Mouse (Mus musculus): Measurements from ENCODE around the gene Iqcm. TPM values are rescaled to one million over a fixed set of nuclear protein-coding genes. Genes with fewer than 3 reads are reported as not detected.

Gene Iqcm
- total RNA-seq, 1 experiment, result not detected

DNA sequence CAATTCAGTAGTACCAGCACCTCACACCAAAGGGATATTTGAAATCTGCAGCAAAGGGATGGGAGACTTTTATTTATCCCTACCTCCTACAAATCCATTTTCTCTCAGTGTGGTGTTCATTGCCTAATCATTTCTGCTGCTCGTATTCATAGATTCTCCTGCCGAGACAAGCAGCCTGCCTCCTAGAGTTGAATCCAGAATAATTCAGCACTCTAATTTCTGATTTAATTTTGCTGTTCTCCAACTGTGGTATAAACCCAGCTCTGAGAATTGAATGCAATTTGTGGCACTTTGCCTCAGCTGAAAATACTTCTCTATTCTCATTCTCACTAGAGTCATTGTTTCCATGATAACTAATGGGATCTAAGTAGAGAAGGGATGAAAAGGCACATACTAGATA lies 386.8 kb downstream of the Iqcm start:
- Histone ChIP-seq H3K9me3 (ENCODE audit: control insufficient read depth, insufficient read depth, low read depth, low read length) (no peaks in the 10 kb centered on the region), H3K27ac (ENCODE audit: insufficient read depth, low read depth, low read length, poor library complexity, severe bottlenecking) (no peak overlapping the region), H3K9ac (ENCODE audit: insufficient read depth, low read depth, low read length, poor library complexity, severe bottlenecking) (no peak overlapping the region), H3K4me1 (ENCODE audit: control insufficient read depth in 2 of 2, insufficient read depth in 2 of 2, low read length in 2 of 2, poor library complexity in 1 of 2) (no peaks in the 10 kb centered on the region), H3K4me3 (ENCODE audit: insufficient read depth in 1 of 2, low read depth in 1 of 2, low read length in 2 of 2, poor library complexity in 1 of 2, severe bottlenecking in 1 of 2) (no peak overlapping the region), H3K36me3 (ENCODE audit: control insufficient read depth, insufficient read depth, low read length, poor library complexity, severe bottlenecking) (no peaks in the 10 kb centered on the region)
- in situ Hi-C loops (cut with MboI; ENCODE audit: low sequenced_read_pairs in 2 of 2, unreplicated experiment in 2 of 2), result no loop called here
- no peak for DNase-seq (ENCODE audit: low read depth, low spot score)
- TF ChIP-seq HCFC1 (IDR thresholded peaks at IDR 0.05; ENCODE audit: borderline replicate concordance, insufficient read depth, low read length) (no peak), MAFK (IDR thresholded peaks at IDR 0.05; ENCODE audit: insufficient read depth, low read depth, low read length) (no peak), CHD2 (IDR thresholded peaks at IDR 0.05; ENCODE audit: low read depth, low read length) (no peak), ZNF384 (IDR thresholded peaks at IDR 0.05; ENCODE audit: low read depth, low read length) (no peak), ZC3H11A (IDR thresholded peaks at IDR 0.05; ENCODE audit: borderline replicate concordance, low read depth, low read length) (no peak)

DNA sequence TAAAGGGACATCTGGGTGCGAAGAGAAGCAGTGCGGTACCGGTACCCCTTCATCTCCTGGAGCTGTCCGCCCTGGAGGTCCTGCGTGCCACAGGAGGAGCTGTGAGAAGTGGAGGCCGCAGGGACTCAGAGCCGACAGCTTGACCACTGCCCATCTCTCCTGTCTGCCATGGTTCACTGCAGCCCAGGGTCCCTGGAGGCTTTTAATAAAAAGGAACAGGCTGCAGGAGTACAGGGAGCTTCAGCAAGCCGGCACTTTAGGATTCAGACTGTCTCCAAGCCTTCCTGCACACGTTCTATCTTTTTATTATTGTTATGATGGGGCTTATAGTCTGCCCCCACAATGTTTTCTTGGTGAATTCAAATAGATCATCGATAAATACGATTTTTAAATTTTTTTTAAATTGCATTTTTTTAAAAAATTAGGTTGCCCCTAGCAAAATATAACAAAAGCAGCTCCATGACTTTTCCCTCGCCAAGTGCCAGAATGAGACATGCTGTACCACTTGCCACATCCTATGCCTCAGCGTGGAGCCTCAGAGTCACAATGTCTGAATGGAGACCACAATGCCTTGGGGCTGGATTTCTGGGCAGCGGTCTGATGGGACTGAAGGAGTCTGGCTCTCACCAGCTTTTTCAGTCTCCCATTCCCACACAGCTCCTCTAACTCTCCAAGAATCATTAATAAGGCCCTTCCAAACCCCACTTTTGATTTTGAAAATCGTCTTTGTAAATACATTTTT lies 469.3 kb downstream of the Iqcm start:
- Histone ChIP-seq H3K36me3 (ENCODE audit: control insufficient read depth, insufficient read depth, low read length, poor library complexity, severe bottlenecking) (no peaks in the 10 kb centered on the region), H3K9ac (ENCODE audit: insufficient read depth, low read depth, low read length, poor library complexity, severe bottlenecking) (no peak overlapping the region), H3K27ac (ENCODE audit: insufficient read depth, low read depth, low read length, poor library complexity, severe bottlenecking) (no peak overlapping the region), H3K4me1 (ENCODE audit: control insufficient read depth in 2 of 2, insufficient read depth in 2 of 2, low read length in 2 of 2, poor library complexity in 1 of 2) (no peaks in the 10 kb centered on the region), H3K4me3 (ENCODE audit: insufficient read depth in 1 of 2, low read depth in 1 of 2, low read length in 2 of 2, poor library complexity in 1 of 2, severe bottlenecking in 1 of 2) (no peak overlapping the region), H3K9me3 (ENCODE audit: control insufficient read depth, insufficient read depth, low read depth, low read length) (no peaks in the 10 kb centered on the region)
- no peak for DNase-seq (ENCODE audit: low read depth, low spot score)
- TF ChIP-seq ZC3H11A (IDR thresholded peaks at IDR 0.05; ENCODE audit: borderline replicate concordance, low read depth, low read length), result no peak
- no peak for TF ChIP-seq CHD2 (IDR thresholded peaks at IDR 0.05; ENCODE audit: low read depth, low read length)
- TF ChIP-seq MAFK (IDR thresholded peaks at IDR 0.05; ENCODE audit: insufficient read depth, low read depth, low read length), result no peak
- no peak for TF ChIP-seq ZNF384 (IDR thresholded peaks at IDR 0.05; ENCODE audit: low read depth, low read length)
- no peak for TF ChIP-seq HCFC1 (IDR thresholded peaks at IDR 0.05; ENCODE audit: borderline replicate concordance, insufficient read depth, low read length)
- in situ Hi-C loops (cut with MboI; ENCODE audit: low sequenced_read_pairs in 2 of 2, unreplicated experiment in 2 of 2), result no loop called here

GRCm38 (mm10) chr8:75949166-75949565 lies 500.7 kb downstream of the Iqcm start:
- no peak for TF ChIP-seq ZNF384 (IDR thresholded peaks at IDR 0.05; ENCODE audit: low read depth, low read length)
- TF ChIP-seq MAFK (IDR thresholded peaks at IDR 0.05; ENCODE audit: insufficient read depth, low read depth, low read length), result no peak
- no peak for TF ChIP-seq ZC3H11A (IDR thresholded peaks at IDR 0.05; ENCODE audit: borderline replicate concordance, low read depth, low read length)
- no peak for TF ChIP-seq HCFC1 (IDR thresholded peaks at IDR 0.05; ENCODE audit: borderline replicate concordance, insufficient read depth, low read length)
- TF ChIP-seq CHD2 (IDR thresholded peaks at IDR 0.05; ENCODE audit: low read depth, low read length), result no peak
- in situ Hi-C loops (cut with MboI; ENCODE audit: low sequenced_read_pairs in 2 of 2, unreplicated experiment in 2 of 2), result no loop called here
- no peaks in the 10 kb centered on the region for H3K36me3 ChIP-seq (ENCODE audit: control insufficient read depth, insufficient read depth, low read length, poor library complexity, severe bottlenecking)
- no peak overlapping the region for H3K4me3 ChIP-seq (ENCODE audit: insufficient read depth in 1 of 2, low read depth in 1 of 2, low read length in 2 of 2, poor library complexity in 1 of 2, severe bottlenecking in 1 of 2)
- no peaks in the 10 kb centered on the region for H3K4me1 ChIP-seq (ENCODE audit: control insufficient read depth in 2 of 2, insufficient read depth in 2 of 2, low read length in 2 of 2, poor library complexity in 1 of 2)
- no peak overlapping the region for H3K27ac ChIP-seq (ENCODE audit: insufficient read depth, low read depth, low read length, poor library complexity, severe bottlenecking)
- DNase-seq (ENCODE audit: low read depth, low spot score), result no peak
- no peaks in the 10 kb centered on the region for H3K9me3 ChIP-seq (ENCODE audit: control insufficient read depth, insufficient read depth, low read depth, low read length)
- H3K9ac ChIP-seq (ENCODE audit: insufficient read depth, low read depth, low read length, poor library complexity, severe bottlenecking), result no peak overlapping the region

GRCm38 (mm10) chr8:75956016-75956415 lies 507.5 kb downstream of the Iqcm start:
- Histone ChIP-seq H3K36me3 (ENCODE audit: control insufficient read depth, insufficient read depth, low read length, poor library complexity, severe bottlenecking) (no peaks in the 10 kb centered on the region), H3K4me3 (ENCODE audit: insufficient read depth in 1 of 2, low read depth in 1 of 2, low read length in 2 of 2, poor library complexity in 1 of 2, severe bottlenecking in 1 of 2) (no peak overlapping the region), H3K9ac (ENCODE audit: insufficient read depth, low read depth, low read length, poor library complexity, severe bottlenecking) (no peak overlapping the region), H3K27ac (ENCODE audit: insufficient read depth, low read depth, low read length, poor library complexity, severe bottlenecking) (no peak overlapping the region), H3K4me1 (ENCODE audit: control insufficient read depth in 2 of 2, insufficient read depth in 2 of 2, low read length in 2 of 2, poor library complexity in 1 of 2) (no peaks in the 10 kb centered on the region), H3K9me3 (ENCODE audit: control insufficient read depth, insufficient read depth, low read depth, low read length) (no peaks in the 10 kb centered on the region)
- in situ Hi-C loops (cut with MboI; ENCODE audit: low sequenced_read_pairs in 2 of 2, unreplicated experiment in 2 of 2), result no loop called here
- no peak for DNase-seq (ENCODE audit: low read depth, low spot score)
- no peak for TF ChIP-seq HCFC1 (IDR thresholded peaks at IDR 0.05; ENCODE audit: borderline replicate concordance, insufficient read depth, low read length)
- TF ChIP-seq ZC3H11A (IDR thresholded peaks at IDR 0.05; ENCODE audit: borderline replicate concordance, low read depth, low read length), result no peak
- no peak for TF ChIP-seq MAFK (IDR thresholded peaks at IDR 0.05; ENCODE audit: insufficient read depth, low read depth, low read length)
- TF ChIP-seq ZNF384 (IDR thresholded peaks at IDR 0.05; ENCODE audit: low read depth, low read length), result no peak
- no peak for TF ChIP-seq CHD2 (IDR thresholded peaks at IDR 0.05; ENCODE audit: low read depth, low read length)
